Mouse (Mus musculus): ENCODE measurements around the gene Itga7.
A peak's percentile ranks its signal among the peaks of the same experiment; 100 is the strongest.

The Itga7 gene

GRCm38 (mm10) chr10:128908778-128909448 lies 24.7 kb upstream of the Itga7 start:
- peaks cover 60% of the 10 kb centered on the region for H3K4me1 ChIP-seq (replicated peaks; ENCODE audit: low read depth, low read length)
- peak overlapping the region; percentile 90 for H3K4me3 ChIP-seq (replicated peaks; ENCODE audit: low read length)
- peaks cover 21% of the 10 kb centered on the region for H3K27me3 ChIP-seq (ENCODE audit: insufficient read depth, low read length)
- peaks cover 27% of the 10 kb centered on the region for H3K36me3 ChIP-seq (ENCODE audit: insufficient read depth, low read length)
- TF ChIP-seq NANOG (IDR thresholded peaks at IDR 0.05; ENCODE audit: borderline replicate concordance, low read length) (no peak), CTCF (conservative IDR thresholded peaks at IDR 0.05; ENCODE audit: low read length) (no peak), POU5F1 (IDR thresholded peaks at IDR 0.05; ENCODE audit: borderline replicate concordance, low read length) (no peak)
- H3K9me3 ChIP-seq (ENCODE audit: low read length) = no peaks in the 10 kb centered on the region

GRCm38 (mm10) chr10:128909567-128910028 lies 24.0 kb upstream of the Itga7 start:
- Histone ChIP-seq H3K4me1 (replicated peaks; ENCODE audit: low read depth, low read length) (peaks cover 59% of the 10 kb centered on the region), H3K36me3 (ENCODE audit: insufficient read depth, low read length) (peaks cover 34% of the 10 kb centered on the region), H3K27me3 (ENCODE audit: insufficient read depth, low read length) (peaks cover 21% of the 10 kb centered on the region), H3K4me3 (replicated peaks; ENCODE audit: low read length) (peak overlapping the region; percentile 90), H3K9me3 (ENCODE audit: low read length) (no peaks in the 10 kb centered on the region)
- TF ChIP-seq POU5F1 (IDR thresholded peaks at IDR 0.05; ENCODE audit: borderline replicate concordance, low read length) (no peak), NANOG (IDR thresholded peaks at IDR 0.05; ENCODE audit: borderline replicate concordance, low read length) (no peak), CTCF (conservative IDR thresholded peaks at IDR 0.05; ENCODE audit: low read length) (no peak)

- Histone ChIP-seq H3K36me3 (ENCODE audit: insufficient read depth, low read length) (peaks cover 41% of the 10 kb centered on the region), H3K4me3 (replicated peaks; ENCODE audit: low read length) (peak overlapping the region; percentile 90), H3K27me3 (ENCODE audit: insufficient read depth, low read length) (peaks cover 21% of the 10 kb centered on the region), H3K9me3 (ENCODE audit: low read length) (no peaks in the 10 kb centered on the region), H3K4me1 (replicated peaks; ENCODE audit: low read depth, low read length) (peaks cover 54% of the 10 kb centered on the region)
- no peak for TF ChIP-seq NANOG (IDR thresholded peaks at IDR 0.05; ENCODE audit: borderline replicate concordance, low read length)
- no peak for TF ChIP-seq POU5F1 (IDR thresholded peaks at IDR 0.05; ENCODE audit: borderline replicate concordance, low read length)
- TF ChIP-seq CTCF (conservative IDR thresholded peaks at IDR 0.05; ENCODE audit: low read length) = no peak
These were observed 23.4 kb upstream of the Itga7 start for GRCm38 (mm10) chr10:128910066-128910841.

GRCm38 (mm10) chr10:128911430-128911829 lies 22.2 kb upstream of the Itga7 start:
- TF ChIP-seq CTCF (conservative IDR thresholded peaks at IDR 0.05; ENCODE audit: low read length) = no peak
- no peak for TF ChIP-seq NANOG (IDR thresholded peaks at IDR 0.05; ENCODE audit: borderline replicate concordance, low read length)
- no peak for TF ChIP-seq POU5F1 (IDR thresholded peaks at IDR 0.05; ENCODE audit: borderline replicate concordance, low read length)
- peaks cover 21% of the 10 kb centered on the region for H3K27me3 ChIP-seq (ENCODE audit: insufficient read depth, low read length)

GRCm38 (mm10) chr10:128912268-128912667 lies 21.4 kb upstream of the Itga7 start:
- TF ChIP-seq CTCF (conservative IDR thresholded peaks at IDR 0.05; ENCODE audit: low read length) (no peak), NANOG (IDR thresholded peaks at IDR 0.05; ENCODE audit: borderline replicate concordance, low read length) (no peak), POU5F1 (IDR thresholded peaks at IDR 0.05; ENCODE audit: borderline replicate concordance, low read length) (no peak)
- Histone ChIP-seq H3K36me3 (ENCODE audit: insufficient read depth, low read length) (peaks cover 58% of the 10 kb centered on the region), H3K27me3 (ENCODE audit: insufficient read depth, low read length) (peaks cover 21% of the 10 kb centered on the region), H3K4me1 (replicated peaks; ENCODE audit: low read depth, low read length) (peaks cover 46% of the 10 kb centered on the region), H3K4me3 (replicated peaks; ENCODE audit: low read length) (no peak overlapping the region), H3K9me3 (ENCODE audit: low read length) (no peaks in the 10 kb centered on the region)

More at GRCm38 (mm10) chr10:128911430-128911829, 22.2 kb upstream of the Itga7 start:
- H3K36me3 ChIP-seq (ENCODE audit: insufficient read depth, low read length) = peaks cover 50% of the 10 kb centered on the region
- H3K9me3 ChIP-seq (ENCODE audit: low read length) = no peaks in the 10 kb centered on the region
- H3K4me1 ChIP-seq (replicated peaks; ENCODE audit: low read depth, low read length) = peaks cover 46% of the 10 kb centered on the region
- H3K4me3 ChIP-seq (replicated peaks; ENCODE audit: low read length) = peak overlapping the region; percentile 90; the same call in 1 of the 2 replicates

GRCm38 (mm10) chr10:128912791-128913190 lies 20.8 kb upstream of the Itga7 start:
- Histone ChIP-seq H3K4me3 (replicated peaks; ENCODE audit: low read length) (no peak overlapping the region), H3K4me1 (replicated peaks; ENCODE audit: low read depth, low read length) (peaks cover 49% of the 10 kb centered on the region), H3K9me3 (ENCODE audit: low read length) (no peaks in the 10 kb centered on the region), H3K36me3 (ENCODE audit: insufficient read depth, low read length) (peaks cover 63% of the 10 kb centered on the region), H3K27me3 (ENCODE audit: insufficient read depth, low read length) (peaks cover 19% of the 10 kb centered on the region)
- no peak for TF ChIP-seq NANOG (IDR thresholded peaks at IDR 0.05; ENCODE audit: borderline replicate concordance, low read length)
- no peak for TF ChIP-seq CTCF (conservative IDR thresholded peaks at IDR 0.05; ENCODE audit: low read length)
- no peak for TF ChIP-seq POU5F1 (IDR thresholded peaks at IDR 0.05; ENCODE audit: borderline replicate concordance, low read length)

GRCm38 (mm10) chr10:128913219-128913618 lies 20.4 kb upstream of the Itga7 start:
- H3K4me3 ChIP-seq (replicated peaks; ENCODE audit: low read length) = no peak overlapping the region
- H3K4me1 ChIP-seq (replicated peaks; ENCODE audit: low read depth, low read length) = peaks cover 53% of the 10 kb centered on the region
- no peaks in the 10 kb centered on the region for H3K9me3 ChIP-seq (ENCODE audit: low read length)
- TF ChIP-seq CTCF (conservative IDR thresholded peaks at IDR 0.05; ENCODE audit: low read length) = peak; percentile 99
- TF ChIP-seq NANOG (IDR thresholded peaks at IDR 0.05; ENCODE audit: borderline replicate concordance, low read length) = no peak
- TF ChIP-seq POU5F1 (IDR thresholded peaks at IDR 0.05; ENCODE audit: borderline replicate concordance, low read length) = no peak
- peaks cover 68% of the 10 kb centered on the region for H3K36me3 ChIP-seq (ENCODE audit: insufficient read depth, low read length)
- H3K27me3 ChIP-seq (ENCODE audit: insufficient read depth, low read length) = peaks cover 15% of the 10 kb centered on the region

GRCm38 (mm10) chr10:128913696-128914095 lies 19.9 kb upstream of the Itga7 start:
- Histone ChIP-seq H3K9me3 (ENCODE audit: low read length) (no peaks in the 10 kb centered on the region), H3K27me3 (ENCODE audit: insufficient read depth, low read length) (peaks cover 11% of the 10 kb centered on the region), H3K4me3 (replicated peaks; ENCODE audit: low read length) (peak overlapping the region; percentile 24; the same call in 1 of the 2 replicates), H3K36me3 (ENCODE audit: insufficient read depth, low read length) (peaks cover 72% of the 10 kb centered on the region), H3K4me1 (replicated peaks; ENCODE audit: low read depth, low read length) (peaks cover 57% of the 10 kb centered on the region)
- TF ChIP-seq POU5F1 (IDR thresholded peaks at IDR 0.05; ENCODE audit: borderline replicate concordance, low read length) = no peak
- TF ChIP-seq CTCF (conservative IDR thresholded peaks at IDR 0.05; ENCODE audit: low read length) = no peak
- TF ChIP-seq NANOG (IDR thresholded peaks at IDR 0.05; ENCODE audit: borderline replicate concordance, low read length) = no peak
